In genomic region chr2:92387646-92388045, GRCm38 (mm10) we compare ENCODE assay signal across 11 mouse cellular contexts. TPM values are rescaled to one million over a fixed set of nuclear protein-coding genes. Genes with fewer than 3 reads are reported as not detected.
DNase-seq lines count a peak whose midpoint lies in the region; ATAC-seq and TF ChIP-seq lines count a peak whose summit lies in the region.
"Had no signal": no experiment of that assay in that cellular context is flagged by ENCODE, and none has a peak within 500 bp of the region (broad histone marks: within the 10 kb centered on the region; RNA-seq: fewer than 3 reads in every experiment).

No protein-coding gene starts in this region.

- WGBS in forebrain, embryonic 16.5 days: 73% methylated on average over 4 of the region's 4 CpGs
- 88% methylated on average over 4 of the region's 4 CpGs for WGBS in midbrain, embryonic 12.5 days

- H3K4me1 ChIP-seq in forebrain, embryonic 16.5 days (replicated peaks; ENCODE audit: control insufficient read depth, insufficient read depth, low read length): peaks cover 42% of the 10 kb centered on the region
- peaks cover 46% of the 10 kb centered on the region for H3K4me1 ChIP-seq in midbrain, embryonic 12.5 days

- intact Hi-C loops in gastrocnemius, adult 2 months (cut with DNase I): no loop called here
- intact Hi-C loops in heart, postnatal 10 days (cut with DNase I): no loop called here

- H3K36me3 ChIP-seq in forebrain, embryonic 16.5 days (ENCODE audit: control insufficient read depth, insufficient read depth): peaks cover 24% of the 10 kb centered on the region
- H3K36me3 ChIP-seq in midbrain, embryonic 12.5 days: peaks cover 47% of the 10 kb centered on the region

- ATAC-seq in forebrain, embryonic 16.5 days: no peak
- no peak for ATAC-seq in midbrain, embryonic 12.5 days (ENCODE audit: low FRiP score, low read depth)
- ATAC-seq: activated CD4-positive, CD25-positive, alpha-beta regulatory T cell, adult 4 months had no signal

- no peak overlapping the region for H3K4me3 ChIP-seq in gastrocnemius, adult 2 months
- H3K4me3 ChIP-seq in forebrain, embryonic 16.5 days (replicated peaks; ENCODE audit: low read length): peak overlapping the region; percentile 89
- peak overlapping the region; percentile 80; the same call in 1 of the 2 replicates for H3K4me3 ChIP-seq in midbrain, embryonic 12.5 days

- H3K9me3 ChIP-seq in forebrain, embryonic 16.5 days (ENCODE audit: control insufficient read depth, low read length): no peaks in the 10 kb centered on the region
- H3K9me3 ChIP-seq in midbrain, embryonic 12.5 days: no peaks in the 10 kb centered on the region

- no peaks in the 10 kb centered on the region for H3K27me3 ChIP-seq in forebrain, embryonic 16.5 days (replicated peaks; ENCODE audit: control insufficient read depth, insufficient read depth, low read length)
- H3K27me3 ChIP-seq in midbrain, embryonic 12.5 days: no peaks in the 10 kb centered on the region

- H3K9ac ChIP-seq in forebrain, embryonic 16.5 days (replicated peaks; ENCODE audit: low read depth, low read length): peak overlapping the region; percentile 90; the same call in 1 of the 2 replicates
- H3K9ac ChIP-seq in midbrain, embryonic 12.5 days (replicated peaks): peak overlapping the region; percentile 88

- no peak for DNase-seq in gastrocnemius, adult 2 months
- DNase-seq in gastrocnemius, postnatal 4 days (ENCODE audit: low spot score in 2 of 2): no peak
- peak; percentile 46 for DNase-seq in 3T3-L1 (ENCODE audit: low read depth, low spot score)
- DNase-seq in yolk sac, embryonic 10.5 days (ENCODE audit: low spot score): no peak
- no peak for DNase-seq in ovary, adult 18-20 months (ENCODE audit: low spot score)
- DNase-seq in heart, postnatal 10 days: no peak
- DNase-seq: kidney, postnatal 14 days had no signal

- TF ChIP-seq CTCF in gastrocnemius, adult 2 months (IDR thresholded peaks at IDR 0.05): no peak

- H3K4me2 ChIP-seq in forebrain, embryonic 16.5 days (ENCODE audit: low read length): peak overlapping the region; percentile 64
- peak overlapping the region; percentile 92 for H3K4me2 ChIP-seq in midbrain, embryonic 12.5 days (replicated peaks)

- H3K27ac ChIP-seq in gastrocnemius, adult 2 months: peak overlapping the region; percentile 84
- peak overlapping the region; percentile 30; the same call in 1 of the 2 replicates for H3K27ac ChIP-seq in forebrain, embryonic 16.5 days (ENCODE audit: low read length)
- H3K27ac ChIP-seq in midbrain, embryonic 12.5 days (replicated peaks): no peak overlapping the region

RNA-seq across cellular contexts. Expression of gene 1700029I15Rik, which starts 5.3 kb away (rescaled TPM):
- total RNA-seq in gastrocnemius, adult 2 months (2021): 1 to 10 TPM in 1 of 2 experiments, under 1 TPM in 1; 0.69 to 1.1 TPM
- total RNA-seq in gastrocnemius, postnatal 4 days (2021): 1 to 10 TPM; 1.8 to 2.6 TPM
- 5.7 and 8.6 TPM in 2 replicates for polyA plus RNA-seq in forebrain, embryonic 16.5 days (2015; fragmentation: Nextera tagmentation; extraction: Ambion mirVana)
- polyA plus RNA-seq in midbrain, embryonic 12.5 days (2016; fragmentation: Nextera tagmentation; extraction: Ambion mirVana): 7.4 TPM in 2 replicates
- total RNA-seq in heart, postnatal 10 days (2021): 1 to 10 TPM; 2.0 to 2.1 TPM

RNA-seq across cellular contexts. Expression of gene Large2, which starts 13.0 kb away (rescaled TPM):
- total RNA-seq in gastrocnemius, adult 2 months (2021): under 1 TPM in 1 of 2 experiments, not detected in 1; 0.64 TPM
- total RNA-seq in gastrocnemius, postnatal 4 days (2021): under 1 TPM in 1 of 2 experiments, not detected in 1; 0.47 TPM
- polyA plus RNA-seq in forebrain, embryonic 16.5 days (2015; fragmentation: Nextera tagmentation; extraction: Ambion mirVana): 1.4 and 2.4 TPM in 2 replicates
- 4.7 and 7.4 TPM in 2 replicates for polyA plus RNA-seq in midbrain, embryonic 12.5 days (2016; fragmentation: Nextera tagmentation; extraction: Ambion mirVana)
- under 1 TPM; 0.10 to 0.99 TPM for total RNA-seq in heart, postnatal 10 days (2021)
- polyA plus RNA-seq: activated CD4-positive, CD25-positive, alpha-beta regulatory T cell, adult 4 months had no signal

RNA-seq across cellular contexts. Expression of gene Pex16, which starts 13.2 kb away (rescaled TPM):
- total RNA-seq in gastrocnemius, adult 2 months (2021): 10 to 100 TPM; 15.9 to 19.5 TPM
- 10 to 100 TPM; 23.0 to 23.1 TPM for total RNA-seq in gastrocnemius, postnatal 4 days (2021)
- polyA plus RNA-seq in forebrain, embryonic 16.5 days (2015; fragmentation: Nextera tagmentation; extraction: Ambion mirVana): 38.3 and 42.0 TPM in 2 replicates
- 26.1 and 27.2 TPM in 2 replicates for polyA plus RNA-seq in midbrain, embryonic 12.5 days (2016; fragmentation: Nextera tagmentation; extraction: Ambion mirVana)
- 10 to 100 TPM; 23.0 to 29.8 TPM for total RNA-seq in heart, postnatal 10 days (2021)

RNA-seq across cellular contexts. Expression of gene Mapk8ip1, which starts 13.4 kb away (rescaled TPM):
- total RNA-seq in gastrocnemius, adult 2 months (2021): 1 to 10 TPM; 3.0 to 3.9 TPM
- total RNA-seq in gastrocnemius, postnatal 4 days (2021): 10 to 100 TPM; 41.2 to 41.5 TPM
- polyA plus RNA-seq in forebrain, embryonic 16.5 days (2015; fragmentation: Nextera tagmentation; extraction: Ambion mirVana): 101 TPM in 2 replicates
- polyA plus RNA-seq in midbrain, embryonic 12.5 days (2016; fragmentation: Nextera tagmentation; extraction: Ambion mirVana): 105 and 112 TPM in 2 replicates
- total RNA-seq in heart, postnatal 10 days (2021): 10 to 100 TPM in 1 of 2 experiments, 1 to 10 TPM in 1; 9.3 to 10.3 TPM
- total RNA-seq: common myeloid progenitor, adult 5-6 weeks had no signal

RNA-seq across cellular contexts. Expression of gene Cry2, which starts 46.2 kb away (rescaled TPM):
- 10 to 100 TPM; 12.5 to 26.8 TPM for total RNA-seq in gastrocnemius, adult 2 months (2021)
- total RNA-seq in gastrocnemius, postnatal 4 days (2021): 10 to 100 TPM; 47.6 to 59.3 TPM
- 40.1 and 46.8 TPM in 2 replicates for polyA plus RNA-seq in forebrain, embryonic 16.5 days (2015; fragmentation: Nextera tagmentation; extraction: Ambion mirVana)
- 36.1 and 37.7 TPM in 2 replicates for polyA plus RNA-seq in midbrain, embryonic 12.5 days (2016; fragmentation: Nextera tagmentation; extraction: Ambion mirVana)
- total RNA-seq in heart, postnatal 10 days (2021): 10 to 100 TPM; 25.6 to 30.9 TPM
